Mouse (Mus musculus): ENCODE measurements around the gene Ripk3. TPM values are rescaled to one million over a fixed set of nuclear protein-coding genes. Genes with fewer than 3 reads are reported as not detected.

The Ripk3 gene
- polyA plus RNA-seq, 1 experiment = 0.28 TPM

- Histone ChIP-seq H3K79me2 (ENCODE audit: control insufficient read depth, insufficient read depth) (no peaks in the 10 kb centered on the region), H3ac (ENCODE audit: control insufficient read depth, insufficient read length) (no peak overlapping the region), H3K4me3 (no peak overlapping the region), H3K36me3 (ENCODE audit: control insufficient read depth, insufficient read depth) (no peaks in the 10 kb centered on the region), H3K4me2 (ENCODE audit: low read depth) (no peak overlapping the region), H3K27me3 (ENCODE audit: control insufficient read depth, insufficient read depth, insufficient read length) (no peaks in the 10 kb centered on the region)
- TF ChIP-seq POLR2A (IDR thresholded peaks at IDR 0.05; ENCODE audit: insufficient read length, low read depth) = no peak
- TF ChIP-seq MAX (IDR thresholded peaks at IDR 0.05; ENCODE audit: low read depth) = no peak
- no peak for TF ChIP-seq USF1 (IDR thresholded peaks at IDR 0.05; ENCODE audit: low read depth)
- no peak for TF ChIP-seq TCF12 (IDR thresholded peaks at IDR 0.05; ENCODE audit: insufficient read depth, poor library complexity, severe bottlenecking)
- TF ChIP-seq E2F4 (IDR thresholded peaks at IDR 0.05; ENCODE audit: insufficient read depth) = no peak
- TF ChIP-seq POLR2AphosphoS2 (IDR thresholded peaks at IDR 0.05; ENCODE audit: insufficient read length, low read depth) = no peak
- no peak for TF ChIP-seq TCF3 (IDR thresholded peaks at IDR 0.05; ENCODE audit: insufficient read length, low read depth)
- no peak for TF ChIP-seq REST (IDR thresholded peaks at IDR 0.05; ENCODE audit: insufficient read depth, insufficient read length)
- no peak for TF ChIP-seq MYOG (IDR thresholded peaks at IDR 0.05; ENCODE audit: control insufficient read depth in 1 of 3, insufficient read depth in 1 of 3, insufficient read length in 2 of 3, low read depth in 2 of 3)
- TF ChIP-seq MYOD1 (IDR thresholded peaks at IDR 0.05; ENCODE audit: control insufficient read depth in 1 of 3, insufficient read length in 2 of 3, low read depth in 2 of 3) = no peak
- no peak for TF ChIP-seq CEBPB (IDR thresholded peaks at IDR 0.05; ENCODE audit: insufficient read depth, poor library complexity, severe bottlenecking)
- TF ChIP-seq SRF (IDR thresholded peaks at IDR 0.05; ENCODE audit: control insufficient read depth, insufficient read length, low read depth) = no peak
These were observed 41.2 kb upstream of the Ripk3 start for GRCm38 (mm10) chr14:55829854-55830253.

GRCm38 (mm10) chr14:55828716-55829263 is 40.1 kb upstream of the Ripk3 start:
- Histone ChIP-seq H3ac (ENCODE audit: control insufficient read depth, insufficient read length) (no peak overlapping the region), H3K4me2 (ENCODE audit: low read depth) (no peak overlapping the region), H3K27me3 (ENCODE audit: control insufficient read depth, insufficient read depth, insufficient read length) (no peaks in the 10 kb centered on the region), H3K79me2 (ENCODE audit: control insufficient read depth, insufficient read depth) (no peaks in the 10 kb centered on the region), H3K36me3 (ENCODE audit: control insufficient read depth, insufficient read depth) (no peaks in the 10 kb centered on the region), H3K4me3 (no peak overlapping the region)
- no peak for TF ChIP-seq MAX (IDR thresholded peaks at IDR 0.05; ENCODE audit: low read depth)
- no peak for TF ChIP-seq TCF3 (IDR thresholded peaks at IDR 0.05; ENCODE audit: insufficient read length, low read depth)
- no peak for TF ChIP-seq MYOD1 (IDR thresholded peaks at IDR 0.05; ENCODE audit: control insufficient read depth in 1 of 3, insufficient read length in 2 of 3, low read depth in 2 of 3)
- TF ChIP-seq POLR2A (IDR thresholded peaks at IDR 0.05; ENCODE audit: insufficient read length, low read depth) = no peak
- TF ChIP-seq E2F4 (IDR thresholded peaks at IDR 0.05; ENCODE audit: insufficient read depth) = no peak

GRCm38 (mm10) chr14:55826551-55827340 is 38.1 kb upstream of the Ripk3 start:
- Histone ChIP-seq H3K4me2 (ENCODE audit: low read depth) (no peak overlapping the region), H3K36me3 (ENCODE audit: control insufficient read depth, insufficient read depth) (no peaks in the 10 kb centered on the region), H3K27me3 (ENCODE audit: control insufficient read depth, insufficient read depth, insufficient read length) (no peaks in the 10 kb centered on the region), H3ac (ENCODE audit: control insufficient read depth, insufficient read length) (no peak overlapping the region), H3K4me3 (no peak overlapping the region), H3K79me2 (ENCODE audit: control insufficient read depth, insufficient read depth) (no peaks in the 10 kb centered on the region)
- TF ChIP-seq E2F4 (IDR thresholded peaks at IDR 0.05; ENCODE audit: insufficient read depth) = no peak
- no peak for TF ChIP-seq SRF (IDR thresholded peaks at IDR 0.05; ENCODE audit: control insufficient read depth, insufficient read length, low read depth)
- TF ChIP-seq USF1 (IDR thresholded peaks at IDR 0.05; ENCODE audit: low read depth) = no peak
- TF ChIP-seq MYOG (IDR thresholded peaks at IDR 0.05; ENCODE audit: control insufficient read depth in 1 of 3, insufficient read depth in 1 of 3, insufficient read length in 2 of 3, low read depth in 2 of 3) = no peak
- TF ChIP-seq POLR2A (IDR thresholded peaks at IDR 0.05; ENCODE audit: insufficient read length, low read depth) = no peak
- TF ChIP-seq CEBPB (IDR thresholded peaks at IDR 0.05; ENCODE audit: insufficient read depth, poor library complexity, severe bottlenecking) = no peak
- TF ChIP-seq POLR2AphosphoS2 (IDR thresholded peaks at IDR 0.05; ENCODE audit: insufficient read length, low read depth) = no peak
- no peak for TF ChIP-seq MYOD1 (IDR thresholded peaks at IDR 0.05; ENCODE audit: control insufficient read depth in 1 of 3, insufficient read length in 2 of 3, low read depth in 2 of 3)

DNA sequence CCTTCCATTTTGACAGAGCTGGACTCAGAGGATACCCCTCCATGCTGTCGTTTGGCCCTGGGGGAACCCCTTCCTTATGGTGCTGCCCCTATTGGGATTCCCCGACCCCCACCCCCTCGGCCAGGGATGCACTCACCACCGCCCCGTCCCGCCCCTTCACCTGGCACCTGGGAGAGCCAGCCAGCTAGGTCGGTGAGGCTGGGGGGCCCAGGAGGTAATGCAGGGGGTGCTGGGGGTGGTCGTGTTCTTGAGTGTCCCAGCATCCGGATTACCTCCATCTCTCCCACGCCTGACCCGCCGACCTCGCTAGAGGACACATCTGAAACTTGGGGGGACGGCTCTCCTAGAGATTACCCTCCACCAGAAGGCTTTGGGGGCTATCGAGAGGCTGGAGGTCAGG is 37.5 kb upstream of the Ripk3 start:
- Histone ChIP-seq H3ac (ENCODE audit: control insufficient read depth, insufficient read length) (no peak overlapping the region), H3K27me3 (ENCODE audit: control insufficient read depth, insufficient read depth, insufficient read length) (no peaks in the 10 kb centered on the region), H3K4me3 (no peak overlapping the region), H3K36me3 (ENCODE audit: control insufficient read depth, insufficient read depth) (no peaks in the 10 kb centered on the region), H3K4me2 (ENCODE audit: low read depth) (no peak overlapping the region), H3K79me2 (ENCODE audit: control insufficient read depth, insufficient read depth) (no peaks in the 10 kb centered on the region)
- no peak for TF ChIP-seq POLR2AphosphoS2 (IDR thresholded peaks at IDR 0.05; ENCODE audit: insufficient read length, low read depth)
- no peak for TF ChIP-seq MYOG (IDR thresholded peaks at IDR 0.05; ENCODE audit: control insufficient read depth in 1 of 3, insufficient read depth in 1 of 3, insufficient read length in 2 of 3, low read depth in 2 of 3)
- no peak for TF ChIP-seq REST (IDR thresholded peaks at IDR 0.05; ENCODE audit: insufficient read depth, insufficient read length)
- TF ChIP-seq POLR2A (IDR thresholded peaks at IDR 0.05; ENCODE audit: insufficient read length, low read depth) = no peak
- no peak for TF ChIP-seq MAX (IDR thresholded peaks at IDR 0.05; ENCODE audit: low read depth)
- TF ChIP-seq E2F4 (IDR thresholded peaks at IDR 0.05; ENCODE audit: insufficient read depth) = no peak
- no peak for TF ChIP-seq TCF12 (IDR thresholded peaks at IDR 0.05; ENCODE audit: insufficient read depth, poor library complexity, severe bottlenecking)
- TF ChIP-seq TCF3 (IDR thresholded peaks at IDR 0.05; ENCODE audit: insufficient read length, low read depth) = no peak
- TF ChIP-seq SRF (IDR thresholded peaks at IDR 0.05; ENCODE audit: control insufficient read depth, insufficient read length, low read depth) = no peak
- TF ChIP-seq MYOD1 (IDR thresholded peaks at IDR 0.05; ENCODE audit: control insufficient read depth in 1 of 3, insufficient read length in 2 of 3, low read depth in 2 of 3) = no peak
- no peak for TF ChIP-seq USF1 (IDR thresholded peaks at IDR 0.05; ENCODE audit: low read depth)
- TF ChIP-seq CEBPB (IDR thresholded peaks at IDR 0.05; ENCODE audit: insufficient read depth, poor library complexity, severe bottlenecking) = no peak

Measured in myocyte (in vitro differentiated cells).